Mouse (Mus musculus): ENCODE results near the gene Lasp1. TPM values are rescaled to one million over a fixed set of nuclear protein-coding genes. Genes with fewer than 3 reads are reported as not detected.

Gene Lasp1
- polyA plus RNA-seq, 1 experiment, result 77.7 TPM

DNA sequence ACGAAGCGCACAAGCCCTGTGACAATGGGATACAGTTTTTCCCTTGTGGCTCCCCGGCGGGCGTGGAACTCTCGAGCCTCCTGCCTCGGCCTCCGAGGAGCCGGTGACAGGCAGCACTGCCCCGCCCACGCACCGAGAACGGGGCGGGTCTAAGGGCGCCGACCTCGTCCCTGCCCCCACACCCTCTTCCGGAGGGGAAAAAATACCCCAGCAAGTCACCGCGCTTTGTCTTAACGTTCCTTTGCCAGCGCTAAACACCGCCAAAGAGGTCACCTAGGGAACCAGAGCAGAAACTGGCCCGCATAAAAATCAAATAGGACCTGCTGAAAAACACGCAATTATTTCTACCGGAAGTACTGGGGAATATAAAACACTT is 84.7 kb downstream of the Lasp1 start:
- H3K4me1 ChIP-seq, result peaks cover 22% of the 10 kb centered on the region; the same call in 1 of the 2 replicates
- no peaks in the 10 kb centered on the region for H3K27me3 ChIP-seq (replicated peaks)
- H3K36me3 ChIP-seq (replicated peaks; ENCODE audit: low read length), result peaks cover 2% of the 10 kb centered on the region
- peaks cover 2% of the 10 kb centered on the region for H3K9me3 ChIP-seq
- peak overlapping the region; percentile 92 for H3K4me3 ChIP-seq (replicated peaks)
- TF ChIP-seq FLI1 (IDR thresholded peaks at IDR 0.05; ENCODE audit: low read length) (no peak), GATA1 (IDR thresholded peaks at IDR 0.05; ENCODE audit: borderline replicate concordance, low read length) (no peak)

DNA sequence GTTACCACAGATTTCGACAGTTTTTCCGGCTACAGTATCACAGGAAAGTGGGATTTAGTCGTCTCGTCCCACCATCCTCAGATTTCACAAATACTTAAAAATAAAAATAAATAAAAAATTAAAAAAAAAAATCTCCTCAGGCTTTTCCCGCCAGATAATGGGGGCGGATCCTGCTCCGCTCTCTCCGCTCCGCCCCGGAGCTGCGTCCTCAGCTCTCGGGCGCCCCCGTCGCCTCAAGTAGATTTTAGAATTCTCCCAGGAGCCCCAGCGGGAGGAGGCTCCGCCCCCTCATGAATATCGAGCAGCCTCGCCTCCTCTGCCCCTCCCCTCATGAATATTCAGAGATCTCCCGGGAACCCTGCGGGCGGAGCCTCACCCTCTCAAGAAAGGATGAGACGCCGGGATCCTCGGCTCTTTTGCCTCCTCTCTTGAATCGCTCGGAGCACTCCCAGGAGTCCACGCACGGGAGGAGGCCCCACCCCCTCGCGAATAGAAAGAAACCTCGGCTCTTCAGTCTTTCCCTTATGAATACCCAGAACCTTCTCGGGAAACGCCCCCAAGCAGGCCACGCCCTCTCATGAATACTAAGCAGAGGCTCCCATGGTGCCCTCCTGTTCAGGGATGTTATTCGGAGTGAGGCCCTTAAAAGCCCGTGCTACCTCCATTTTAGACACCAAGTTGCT is 85.3 kb downstream of the Lasp1 start, which contains the start of gene Fbxo47:
Gene Fbxo47 (minus strand): TSS at position 237 of the 683 bp plus-strand sequence.
- peaks cover 3% of the 10 kb centered on the region for H3K9me3 ChIP-seq
- H3K36me3 ChIP-seq (replicated peaks; ENCODE audit: low read length), result peaks cover 4% of the 10 kb centered on the region
- peak within 1 kb of the TSS; percentile 92 for H3K4me3 ChIP-seq (replicated peaks)
- TF ChIP-seq FLI1 (IDR thresholded peaks at IDR 0.05; ENCODE audit: low read length) (no peak), GATA1 (IDR thresholded peaks at IDR 0.05; ENCODE audit: borderline replicate concordance, low read length) (no peak)
- no peaks in the 10 kb centered on the region for H3K27me3 ChIP-seq (replicated peaks)
- H3K4me1 ChIP-seq, result peaks cover 23% of the 10 kb centered on the region; the same call in 1 of the 2 replicates

- H3K27me3 ChIP-seq (replicated peaks), result no peaks in the 10 kb centered on the region
- H3K9me3 ChIP-seq, result peaks cover 3% of the 10 kb centered on the region
- peaks cover 25% of the 10 kb centered on the region; the same call in 1 of the 2 replicates for H3K4me1 ChIP-seq
- H3K36me3 ChIP-seq (replicated peaks; ENCODE audit: low read length), result peaks cover 4% of the 10 kb centered on the region
- H3K4me3 ChIP-seq (replicated peaks), result peak overlapping the region; percentile 92
- TF ChIP-seq FLI1 (IDR thresholded peaks at IDR 0.05; ENCODE audit: low read length), result no peak
- TF ChIP-seq GATA1 (IDR thresholded peaks at IDR 0.05; ENCODE audit: borderline replicate concordance, low read length), result no peak
These were observed 85.9 kb downstream of the Lasp1 start for GRCm38 (mm10) chr11:97884601-97885185.

- H3K9me3 ChIP-seq, result peaks cover 3% of the 10 kb centered on the region
- TF ChIP-seq GATA1 (IDR thresholded peaks at IDR 0.05; ENCODE audit: borderline replicate concordance, low read length) (no peak), FLI1 (IDR thresholded peaks at IDR 0.05; ENCODE audit: low read length) (no peak)
- peaks cover 4% of the 10 kb centered on the region for H3K36me3 ChIP-seq (replicated peaks; ENCODE audit: low read length)
- no peak overlapping the region for H3K4me3 ChIP-seq (replicated peaks)
- H3K27me3 ChIP-seq (replicated peaks), result no peaks in the 10 kb centered on the region
- H3K4me1 ChIP-seq, result peaks cover 26% of the 10 kb centered on the region; the same call in 1 of the 2 replicates
These were observed 86.6 kb downstream of the Lasp1 start for GRCm38 (mm10) chr11:97885296-97885915.

Other genes starting within 250 kb of the Lasp1 start
- 0.03 TPM in 1 of 2 replicates, not detected in the other for gene Srcin1, start 222.8 kb upstream of the Lasp1 start, polyA plus RNA-seq (2012; ENCODE audit: insufficient read depth, low replicate concordance)
- gene Epop, start 169.3 kb upstream of the Lasp1 start, polyA plus RNA-seq (2012; ENCODE audit: insufficient read depth, low replicate concordance), result 44.1 and 83.5 TPM in 2 replicates
- 8.6 TPM in 2 replicates for gene Mllt6, start 135.6 kb upstream of the Lasp1 start, polyA plus RNA-seq (2012; ENCODE audit: insufficient read depth, low replicate concordance)
- gene Cisd3, start 113.2 kb upstream of the Lasp1 start, polyA plus RNA-seq (2012; ENCODE audit: insufficient read depth, low replicate concordance), result 0.45 TPM in 1 of 2 replicates, not detected in the other
- gene Pcgf2, start 98.5 kb upstream of the Lasp1 start, polyA plus RNA-seq (2012; ENCODE audit: insufficient read depth, low replicate concordance), result 83.4 and 214 TPM in 2 replicates
- gene Psmb3, start 95.6 kb upstream of the Lasp1 start, polyA plus RNA-seq (2012; ENCODE audit: insufficient read depth, low replicate concordance), result 44.4 and 47.3 TPM in 2 replicates
- gene Pip4k2b, start 54.3 kb upstream of the Lasp1 start, polyA plus RNA-seq (2012; ENCODE audit: insufficient read depth, low replicate concordance), result 31.7 and 36.8 TPM in 2 replicates
- gene Cwc25, start 32.4 kb upstream of the Lasp1 start, polyA plus RNA-seq (2012; ENCODE audit: insufficient read depth, low replicate concordance), result 2.6 and 14.6 TPM in 2 replicates
- not detected in 2 replicates for gene 1700001P01Rik, start 23.1 kb upstream of the Lasp1 start, polyA plus RNA-seq (2012; ENCODE audit: insufficient read depth, low replicate concordance)
- 25.9 and 294 TPM in 2 replicates for gene Rpl23, start 16.6 kb upstream of the Lasp1 start, polyA plus RNA-seq (2012; ENCODE audit: insufficient read depth, low replicate concordance)
- gene B230217C12Rik, start 41.8 kb downstream of the Lasp1 start, polyA plus RNA-seq (2012; ENCODE audit: insufficient read depth, low replicate concordance), result 1.7 TPM in 1 of 2 replicates, not detected in the other
- not detected in 2 replicates for gene Fbxo47, start 85.2 kb downstream of the Lasp1 start, polyA plus RNA-seq (2012; ENCODE audit: insufficient read depth, low replicate concordance)
- gene Plxdc1, start 187.4 kb downstream of the Lasp1 start, polyA plus RNA-seq (2012; ENCODE audit: insufficient read depth, low replicate concordance), result 1.6 TPM in 1 of 2 replicates, not detected in the other
- gene Arl5c, start 197.2 kb downstream of the Lasp1 start, polyA plus RNA-seq (2012; ENCODE audit: insufficient read depth, low replicate concordance), result 9.1 TPM in 1 of 2 replicates, not detected in the other
- gene Cacnb1, start 224.0 kb downstream of the Lasp1 start, polyA plus RNA-seq (2012; ENCODE audit: insufficient read depth, low replicate concordance), result 1.4 and 2.8 TPM in 2 replicates
- 275 and 2,598 TPM in 2 replicates for gene Rpl19, start 227.7 kb downstream of the Lasp1 start, polyA plus RNA-seq (2012; ENCODE audit: insufficient read depth, low replicate concordance)

Measured in megakaryocyte, embryonic 14.5 days (primary cell).